Mouse (Mus musculus): ENCODE measurements around the gene Srsf7. TPM values are rescaled to one million over a fixed set of nuclear protein-coding genes. Genes with fewer than 3 reads are reported as not detected.
"Not testable (repeated sequence)": the region's sequence is repeated elsewhere in the genome, so short reads cannot be mapped to it uniquely, and the experiment has no call there.

Gene Srsf7
- total RNA-seq, 4 experiments from 2014 or later: 93.1 to 111 (median 97.5) TPM

DNA sequence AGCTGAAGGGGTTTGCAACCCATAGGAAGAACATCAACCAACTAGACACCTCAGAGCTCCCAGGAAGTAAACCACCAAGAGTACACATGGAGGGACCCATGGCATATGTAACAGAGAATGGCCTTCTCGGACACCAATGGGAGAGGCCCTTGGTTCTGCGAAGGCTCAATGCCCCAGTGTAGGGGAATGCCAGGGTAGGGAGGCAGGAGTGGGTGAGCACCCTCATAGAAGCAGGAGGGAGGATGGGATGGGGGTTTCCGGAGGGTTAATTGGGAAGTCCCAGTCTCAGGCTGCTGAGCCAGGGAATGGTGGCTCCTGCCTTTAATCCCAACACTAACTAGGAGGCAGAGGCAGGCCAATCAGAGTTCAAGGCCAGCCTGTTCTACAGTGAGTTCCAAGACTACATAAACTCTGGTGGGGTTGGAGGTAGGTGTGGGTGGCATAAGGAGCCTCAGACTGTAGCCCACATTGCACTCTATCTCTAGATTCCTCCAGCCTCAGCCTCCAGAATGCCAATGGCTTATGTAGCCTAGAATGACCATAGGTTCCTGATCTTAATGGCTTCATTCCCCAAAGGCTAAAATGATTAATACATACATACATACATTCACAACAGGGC lies 7.8 kb downstream of the Srsf7 start:
- no peak for DNase-seq (ENCODE audit: low spot score in 2 of 2)

DNA sequence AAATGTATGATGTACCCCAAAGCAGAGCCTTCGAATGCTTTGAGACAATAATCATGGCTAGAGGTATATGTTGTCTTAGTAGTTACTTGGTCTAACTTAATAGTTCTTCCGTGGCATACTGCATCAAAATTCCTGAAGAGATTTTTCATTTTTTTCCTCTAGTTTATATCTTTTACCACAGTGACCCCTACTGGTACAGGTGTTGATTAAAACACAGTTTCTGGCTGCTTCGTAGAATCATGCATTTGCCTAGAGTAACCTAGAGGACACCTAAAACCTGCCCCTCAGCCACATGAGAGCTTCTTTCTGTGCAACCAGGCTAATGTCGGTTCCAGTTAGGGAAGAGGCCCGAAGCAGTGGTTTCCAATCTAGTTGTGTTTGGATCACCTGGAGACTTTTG lies 14.0 kb downstream of the Srsf7 start:
- DNase-seq (ENCODE audit: low spot score in 2 of 2): no peak

DNA sequence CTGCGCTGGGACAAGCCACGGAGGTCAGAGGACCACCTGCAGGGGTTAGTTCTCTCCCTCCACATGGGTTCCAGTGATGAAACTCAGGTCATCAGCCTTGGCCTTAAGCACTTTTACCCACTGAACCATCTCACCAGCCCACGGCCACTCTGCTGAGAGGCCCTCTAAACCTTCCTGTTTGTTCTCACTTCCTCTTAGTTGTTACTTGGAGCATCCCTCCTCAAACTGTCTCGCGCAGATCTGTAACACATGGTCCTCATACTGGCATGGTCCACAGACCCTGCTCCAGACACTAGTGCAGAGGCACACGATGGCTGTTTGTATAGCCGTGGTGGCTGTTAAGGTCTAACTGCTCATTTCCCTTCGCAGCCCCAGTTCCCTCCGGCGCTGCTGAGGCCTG lies 23.5 kb downstream of the Srsf7 start:
- no peak for DNase-seq (ENCODE audit: low spot score in 2 of 2)

- peak in 1 of 2 experiments; percentile 2 for DNase-seq (ENCODE audit: low spot score in 2 of 2)
These were observed 26.6 kb downstream of the Srsf7 start for GRCm38 (mm10) chr17:80180468-80180867.

DNA sequence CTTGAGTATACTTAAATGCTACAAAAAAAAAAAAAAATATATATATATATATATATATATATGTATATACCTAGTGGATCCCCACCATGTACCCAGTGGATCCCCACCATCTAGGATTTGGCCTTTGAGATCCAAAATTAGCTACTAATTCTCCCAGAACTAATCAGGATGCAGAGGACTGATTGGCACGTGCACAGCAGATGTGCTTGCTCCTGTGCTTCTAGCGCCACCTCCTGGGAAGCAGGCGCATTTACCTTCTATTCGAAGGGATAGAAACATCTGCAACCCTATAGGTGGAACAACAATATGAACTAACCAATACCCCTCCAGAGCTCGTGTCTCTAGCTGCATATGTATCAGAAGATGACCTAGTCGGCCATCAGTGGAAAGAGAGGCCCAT lies 27.1 kb downstream of the Srsf7 start:
- peak in 1 of 2 experiments; percentile 57 for DNase-seq (ENCODE audit: low spot score in 2 of 2)

- not testable (repeated sequence) for DNase-seq (ENCODE audit: low spot score in 2 of 2)
These were observed 28.3 kb downstream of the Srsf7 start for GRCm38 (mm10) chr17:80178846-80179245.

GRCm38 (mm10) chr17:80175966-80176365 lies 31.1 kb downstream of the Srsf7 start:
- no peak for DNase-seq (ENCODE audit: low spot score in 2 of 2)

GRCm38 (mm10) chr17:80175386-80175739 lies 31.7 kb downstream of the Srsf7 start:
- DNase-seq (ENCODE audit: low spot score in 2 of 2): no peak

GRCm38 (mm10) chr17:80174699-80175385 lies 32.3 kb downstream of the Srsf7 start:
- DNase-seq (ENCODE audit: low spot score in 2 of 2): no peak

- DNase-seq (ENCODE audit: low spot score in 2 of 2): no peak
These were observed 33.0 kb downstream of the Srsf7 start for GRCm38 (mm10) chr17:80174146-80174545.

DNA sequence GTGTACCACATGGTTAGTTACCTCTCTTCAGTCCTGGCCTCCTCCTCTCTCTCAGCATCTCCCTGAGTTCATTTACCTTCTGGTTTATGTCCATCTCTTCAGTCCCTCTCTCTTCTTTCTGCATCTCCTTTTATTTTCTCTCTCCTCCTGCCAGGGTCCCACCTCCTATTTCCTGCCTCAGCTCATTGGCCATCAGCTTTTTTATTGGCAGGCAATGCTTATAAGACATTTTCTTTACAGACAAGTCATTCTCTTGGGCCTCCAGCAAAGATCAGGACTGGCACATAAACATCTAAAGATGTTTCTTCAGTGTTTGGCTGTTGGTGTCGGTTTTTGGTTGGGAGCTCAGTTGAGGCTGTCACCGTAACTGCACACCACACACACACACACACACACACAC lies 33.4 kb downstream of the Srsf7 start:
- DNase-seq (ENCODE audit: low spot score in 2 of 2): no peak

DNA sequence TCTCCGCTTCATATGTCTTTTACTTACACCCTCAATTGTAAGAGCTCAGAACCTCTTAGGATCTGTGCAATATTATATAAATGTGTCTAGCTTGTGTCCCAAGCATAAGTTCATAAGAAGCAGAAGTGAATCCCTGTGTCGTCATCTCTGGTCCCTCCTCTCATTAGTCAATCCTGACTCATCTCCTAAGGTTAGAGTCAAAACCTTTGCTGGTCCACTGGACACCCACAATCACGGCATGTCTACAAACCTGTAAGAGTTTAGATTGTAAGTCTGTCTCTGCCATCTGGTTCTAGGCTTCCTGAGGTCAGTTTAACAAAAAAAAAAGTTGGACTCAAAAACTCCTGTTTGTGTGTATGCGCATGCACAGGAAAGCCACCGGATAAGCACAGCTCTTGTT lies 34.3 kb downstream of the Srsf7 start:
- DNase-seq (ENCODE audit: low spot score in 2 of 2): no peak

DNA sequence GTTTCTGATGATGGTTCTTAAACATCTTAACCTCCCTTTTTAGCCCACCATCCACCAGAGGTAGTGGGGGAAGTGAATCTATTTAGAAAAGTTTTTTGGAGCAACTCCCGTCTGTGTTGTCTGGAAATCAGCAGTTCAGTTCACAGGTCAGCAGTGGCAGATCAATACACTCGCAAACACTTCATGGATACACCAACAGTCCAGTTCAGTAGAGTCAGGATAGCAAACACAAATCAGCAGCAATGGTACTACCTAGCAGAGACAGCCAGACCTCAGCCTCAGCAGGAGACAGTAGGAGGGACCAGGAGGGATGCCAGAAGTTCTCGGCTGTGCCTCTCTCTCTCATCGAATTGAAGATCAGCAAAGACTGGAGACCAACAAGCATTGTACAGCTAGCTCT lies 35.2 kb downstream of the Srsf7 start:
- DNase-seq (ENCODE audit: low spot score in 2 of 2): no peak

DNA sequence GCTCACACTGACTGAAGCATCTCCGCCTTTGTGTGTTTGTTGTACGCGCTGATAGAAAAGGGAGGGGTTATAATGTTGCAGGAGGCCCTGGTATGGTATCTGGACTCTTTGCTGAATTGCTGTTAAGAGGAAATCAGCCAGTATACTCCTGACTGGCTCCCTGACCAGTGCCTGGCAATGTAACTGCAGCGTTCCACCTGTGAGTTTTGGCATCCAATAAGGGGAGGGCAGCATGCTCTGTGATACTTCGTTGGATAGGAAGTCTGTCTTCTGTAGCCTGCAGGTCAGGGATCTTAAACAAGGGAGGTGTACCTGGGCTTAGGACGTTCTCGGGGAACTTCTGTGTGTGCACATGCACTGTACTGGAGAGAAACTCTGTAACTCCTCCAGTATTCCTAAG lies 36.2 kb downstream of the Srsf7 start:
- DNase-seq (ENCODE audit: low spot score in 2 of 2): no peak

- no peak for DNase-seq (ENCODE audit: low spot score in 2 of 2)
These were observed 37.3 kb downstream of the Srsf7 start for GRCm38 (mm10) chr17:80169792-80170191.

DNA sequence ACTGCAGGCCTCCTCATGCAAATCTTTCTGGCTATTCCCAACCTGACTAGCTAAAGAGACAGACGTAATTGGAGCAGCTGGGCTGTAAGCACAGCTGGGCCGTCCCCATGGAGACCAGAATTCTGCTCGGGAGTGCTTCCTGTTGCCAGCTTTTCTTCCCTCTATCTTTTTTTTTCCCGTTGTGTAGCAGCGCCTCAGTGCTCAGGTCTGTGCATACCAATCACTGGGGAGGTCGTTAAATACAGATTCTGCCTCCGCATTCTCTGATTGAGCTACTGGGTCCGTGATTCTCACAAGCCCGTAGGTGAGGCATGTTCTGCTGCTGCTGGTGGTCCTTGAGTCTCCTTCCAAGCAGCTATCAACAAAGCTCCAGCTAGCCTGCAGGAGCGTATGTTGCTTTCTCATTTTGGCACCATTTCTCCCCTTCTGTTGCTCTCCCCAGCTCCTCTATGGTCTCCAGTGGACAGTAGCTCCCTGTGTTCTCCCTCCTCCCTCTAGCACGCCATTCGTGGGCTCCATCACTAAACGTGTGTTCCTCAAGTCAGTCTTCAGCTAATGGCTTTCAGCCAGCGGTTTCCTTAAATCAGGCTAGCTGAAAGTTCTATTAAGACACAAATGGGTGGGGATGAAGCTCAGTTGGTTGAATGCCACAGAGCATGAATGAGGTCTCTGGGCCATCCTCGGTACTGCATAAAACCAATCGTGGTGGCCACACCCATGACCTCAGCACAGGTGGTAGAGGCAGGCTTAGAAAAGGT lies 38.5 kb downstream of the Srsf7 start:
- peak; percentile 45 to 81 for DNase-seq (ENCODE audit: low spot score in 2 of 2)

DNA sequence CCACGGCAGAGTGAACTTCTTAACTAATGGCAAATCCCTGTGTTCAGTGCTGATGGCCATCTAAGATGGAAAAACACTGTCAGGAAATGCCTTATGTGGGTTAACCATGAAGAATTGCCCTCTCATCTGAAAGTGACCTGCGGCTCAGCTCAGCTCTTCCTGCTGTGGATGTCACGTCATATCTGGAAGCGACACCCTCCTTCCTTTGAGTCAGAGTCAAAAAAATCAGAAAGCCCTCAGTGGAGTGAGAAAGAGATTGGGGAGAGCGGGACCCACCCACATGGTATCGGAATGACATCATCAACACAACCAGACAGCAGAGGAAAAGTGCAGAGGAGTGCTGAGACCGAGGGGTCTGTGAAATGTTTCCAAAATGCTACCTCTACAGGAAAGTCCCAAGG lies 39.3 kb downstream of the Srsf7 start:
- DNase-seq (ENCODE audit: low spot score in 2 of 2): peak in 1 of 2 experiments; percentile 57

DNA sequence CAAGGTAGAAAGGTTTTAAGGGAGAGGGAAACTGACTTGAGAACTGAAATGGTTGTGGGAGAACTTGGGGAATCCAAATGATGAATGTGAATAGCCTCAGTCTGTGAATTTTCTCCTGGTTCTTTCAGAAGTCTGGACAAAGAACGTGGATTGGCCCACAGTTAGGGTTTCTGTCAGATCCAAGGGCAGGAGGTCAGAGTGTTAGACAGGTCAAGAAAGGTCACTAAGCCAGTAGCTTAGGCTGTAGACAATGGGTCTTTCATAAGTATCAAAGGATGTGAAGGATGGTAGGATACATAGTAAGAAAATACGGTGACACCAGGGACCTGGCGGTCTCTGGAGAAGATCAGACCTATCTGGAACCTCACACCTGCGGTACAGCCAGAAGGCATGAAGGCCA lies 39.7 kb downstream of the Srsf7 start:
- no peak for DNase-seq (ENCODE audit: low spot score in 2 of 2)

DNA sequence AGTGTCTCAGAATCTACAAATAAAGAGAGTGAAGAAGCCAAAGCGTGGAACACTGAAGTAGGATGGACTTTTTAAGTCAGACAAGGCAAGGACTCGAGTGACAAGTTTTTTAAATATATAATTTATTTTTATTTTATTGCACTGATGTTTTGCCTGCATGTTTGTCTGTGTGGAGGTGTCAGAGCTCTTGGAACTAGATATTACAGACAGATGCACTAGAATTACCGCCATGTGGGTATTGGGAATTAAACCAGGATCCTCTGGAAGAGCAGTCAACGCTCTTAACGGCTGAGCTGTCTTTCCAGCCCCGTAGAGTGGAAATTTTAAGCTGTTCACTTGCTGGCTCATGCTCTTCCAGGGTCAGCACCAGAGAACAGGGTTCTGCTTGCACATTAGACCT lies 40.8 kb downstream of the Srsf7 start:
- DNase-seq (ENCODE audit: low spot score in 2 of 2): peak in 1 of 2 experiments; percentile 37

DNA sequence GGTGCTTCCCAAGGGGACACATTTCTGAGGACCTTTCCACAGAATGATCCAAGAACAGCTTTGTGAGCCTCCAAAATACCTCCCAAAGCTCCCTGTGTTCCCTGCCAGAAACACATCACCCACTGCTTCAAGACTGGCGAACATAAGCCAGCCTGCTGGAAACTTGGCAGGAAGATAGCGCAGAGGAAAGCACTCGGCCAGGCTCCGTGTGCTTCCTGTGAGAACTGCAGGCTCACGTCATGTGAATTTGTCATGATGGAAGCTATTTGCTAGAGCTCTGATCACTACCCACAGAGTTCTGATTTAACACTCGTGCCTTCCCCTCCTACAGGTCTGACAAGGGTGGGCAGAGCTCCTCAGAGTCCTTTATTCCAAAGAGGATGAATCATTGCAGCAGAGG lies 41.4 kb downstream of the Srsf7 start:
- DNase-seq (ENCODE audit: low spot score in 2 of 2): peak; percentile 23 to 91

- no peak for DNase-seq (ENCODE audit: low spot score in 2 of 2)
These were observed 43.1 kb downstream of the Srsf7 start for GRCm38 (mm10) chr17:80163991-80164390.

DNA sequence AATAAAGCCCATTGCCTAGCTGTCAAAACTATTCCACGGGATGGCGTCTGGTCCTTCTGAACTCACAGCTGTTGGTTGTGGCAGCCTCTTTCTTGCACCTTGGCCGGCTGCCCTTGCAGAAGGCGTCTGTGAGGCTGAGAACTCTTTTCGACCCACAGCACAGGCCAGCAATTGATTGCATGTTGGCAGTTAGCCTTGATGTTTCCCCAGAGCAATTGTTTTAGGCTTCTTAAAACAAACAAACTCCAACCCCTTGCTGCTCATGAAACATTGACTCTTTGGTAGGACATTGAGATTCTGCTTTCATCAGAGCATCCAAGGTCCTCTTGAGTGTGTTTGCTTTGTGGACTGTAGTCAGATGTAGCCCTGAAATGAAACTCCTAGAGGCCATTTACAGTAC lies 46.7 kb downstream of the Srsf7 start:
- peak in 1 of 2 experiments; percentile 64 for DNase-seq (ENCODE audit: low spot score in 2 of 2)

DNA sequence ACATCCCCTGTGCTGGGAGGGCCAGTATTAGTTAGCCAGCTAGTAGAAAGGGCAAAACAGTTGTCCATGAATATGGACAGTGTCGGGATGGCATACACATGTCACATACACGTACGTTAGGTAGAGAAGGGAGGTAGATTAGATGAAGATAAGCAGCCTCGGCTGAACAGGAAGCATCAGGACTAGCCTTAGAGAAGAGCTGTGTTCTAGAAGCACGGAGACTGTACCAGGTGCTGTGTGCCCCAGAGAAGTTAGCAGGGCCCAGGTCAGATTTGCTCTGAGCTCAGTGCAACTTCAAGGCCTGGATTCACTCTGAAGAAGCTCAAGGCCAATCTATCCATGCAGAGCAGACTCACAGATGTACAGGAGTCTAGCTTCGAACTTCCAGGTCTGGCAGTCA lies 49.6 kb downstream of the Srsf7 start:
- no peak for DNase-seq (ENCODE audit: low spot score in 2 of 2)
